Comparison of ENCODE assay signal across 26 mouse cellular contexts in genomic region chr4:89348842-89349241, GRCm38 (mm10). TPM values are rescaled to one million over a fixed set of nuclear protein-coding genes. Genes with fewer than 3 reads are reported as not detected.
DNase-seq lines count a peak whose midpoint lies in the region; ATAC-seq and TF ChIP-seq lines count a peak whose summit lies in the region.
"Had no signal": no experiment of that assay in that cellular context is flagged by ENCODE, and none has a peak within 500 bp of the region (broad histone marks: within the 10 kb centered on the region; RNA-seq: fewer than 3 reads in every experiment).

No protein-coding gene starts in this region.

- WGBS in kidney, embryonic 14.5 days = 63% methylated on average over 5 of the region's 5 CpGs
- 49% methylated on average over 5 of the region's 5 CpGs for WGBS in kidney, embryonic 16.5 days
- WGBS in hindbrain, embryonic 14.5 days = 69% methylated on average over 5 of the region's 5 CpGs

- no peaks in the 10 kb centered on the region for H3K9me3 ChIP-seq in kidney, embryonic 14.5 days (ENCODE audit: control insufficient read depth, low read length)
- H3K9me3 ChIP-seq in kidney, embryonic 16.5 days (ENCODE audit: low read length) = no peaks in the 10 kb centered on the region
- no peaks in the 10 kb centered on the region for H3K9me3 ChIP-seq in hindbrain, embryonic 14.5 days (ENCODE audit: control insufficient read depth, low read length)
- H3K9me3 ChIP-seq: heart, embryonic 12.5 days; liver, embryonic 13.5 days had no signal

- H3K27ac ChIP-seq in kidney, embryonic 14.5 days (ENCODE audit: low read depth, low read length) = no peak overlapping the region
- H3K27ac ChIP-seq in kidney, embryonic 16.5 days (ENCODE audit: low read length) = no peak overlapping the region
- no peak overlapping the region for H3K27ac ChIP-seq in hindbrain, embryonic 14.5 days
- no peak overlapping the region for H3K27ac ChIP-seq in gastrocnemius, adult 2 months
- H3K27ac ChIP-seq: liver, embryonic 13.5 days had no signal

- H3K27me3 ChIP-seq in kidney, embryonic 14.5 days (ENCODE audit: control insufficient read depth, insufficient read depth, low read length) = no peaks in the 10 kb centered on the region
- H3K27me3 ChIP-seq in kidney, embryonic 16.5 days (ENCODE audit: insufficient read depth, low read length) = no peaks in the 10 kb centered on the region
- H3K27me3 ChIP-seq in hindbrain, embryonic 14.5 days (ENCODE audit: control insufficient read depth, insufficient read depth, low read length) = no peaks in the 10 kb centered on the region
- H3K27me3 ChIP-seq: heart, embryonic 12.5 days; liver, embryonic 13.5 days had no signal

- H3K4me2 ChIP-seq in kidney, embryonic 14.5 days (replicated peaks; ENCODE audit: low read depth, low read length) = no peak overlapping the region
- no peak overlapping the region for H3K4me2 ChIP-seq in kidney, embryonic 16.5 days (replicated peaks; ENCODE audit: low read depth, low read length)
- no peak overlapping the region for H3K4me2 ChIP-seq in hindbrain, embryonic 14.5 days (replicated peaks)
- H3K4me2 ChIP-seq: heart, embryonic 12.5 days; liver, embryonic 13.5 days; lung, embryonic 14.5 days; midbrain, embryonic 11.5 days had no signal

- peak; percentile 59 for DNase-seq in kidney, adult 11 months
- DNase-seq in 3T3-L1 (ENCODE audit: low read depth, low spot score) = peak; percentile 89
- peak; percentile 12 for DNase-seq in lung, postnatal 25 days (ENCODE audit: low spot score)
- no peak for DNase-seq in hindbrain, embryonic 14.5 days (ENCODE audit: low spot score)
- no peak for DNase-seq in gastrocnemius, adult 2 months
- DNase-seq: adrenal gland, postnatal 25 days; cerebellum, adult 8-10 months; gastrocnemius, postnatal 10 days; heart, postnatal 10 days; layer of hippocampus, adult 9-11 months; liver, embryonic 13.5 days; lung, embryonic 14.5 days; thymus, postnatal 36 days had no signal

- no peak for ATAC-seq in kidney, embryonic 14.5 days (ENCODE audit: low FRiP score, low TSS enrichment)
- ATAC-seq in kidney, embryonic 16.5 days (ENCODE audit: low FRiP score, low TSS enrichment) = 0 out of 2 replicates have a peak, but pooled peaks have one; percentile 15
- ATAC-seq in hindbrain, embryonic 14.5 days (ENCODE audit: low FRiP score) = no peak
- ATAC-seq: forebrain, embryonic 14.5 days had no signal

- no peaks in the 10 kb centered on the region for H3K36me3 ChIP-seq in kidney, embryonic 14.5 days (ENCODE audit: control insufficient read depth, insufficient read depth, low read length)
- H3K36me3 ChIP-seq in kidney, embryonic 16.5 days (ENCODE audit: insufficient read depth, low read length) = no peaks in the 10 kb centered on the region
- H3K36me3 ChIP-seq in hindbrain, embryonic 14.5 days (replicated peaks; ENCODE audit: control insufficient read depth, insufficient read depth) = no peaks in the 10 kb centered on the region
- H3K36me3 ChIP-seq: G1E; heart, embryonic 12.5 days; liver, embryonic 13.5 days had no signal

- no peak overlapping the region for H3K4me3 ChIP-seq in kidney, embryonic 14.5 days (ENCODE audit: low read length)
- no peak overlapping the region for H3K4me3 ChIP-seq in kidney, embryonic 16.5 days (ENCODE audit: low read length)
- no peak overlapping the region for H3K4me3 ChIP-seq in hindbrain, embryonic 14.5 days (replicated peaks; ENCODE audit: low read length)
- H3K4me3 ChIP-seq in gastrocnemius, adult 2 months = no peak overlapping the region
- H3K4me3 ChIP-seq: heart, embryonic 12.5 days; liver, embryonic 13.5 days had no signal

- no peaks in the 10 kb centered on the region for H3K4me1 ChIP-seq in kidney, embryonic 14.5 days (ENCODE audit: control insufficient read depth, insufficient read depth, low read length)
- peaks cover 3% of the 10 kb centered on the region; the same call in 1 of the 2 replicates for H3K4me1 ChIP-seq in kidney, embryonic 16.5 days (ENCODE audit: insufficient read depth, low read length)
- H3K4me1 ChIP-seq in hindbrain, embryonic 14.5 days (replicated peaks; ENCODE audit: control insufficient read depth, insufficient read depth, low read length) = no peaks in the 10 kb centered on the region
- H3K4me1 ChIP-seq: liver, embryonic 13.5 days had no signal

- no peak for TF ChIP-seq CTCF in gastrocnemius, adult 2 months (IDR thresholded peaks at IDR 0.05)

- no peak overlapping the region for H3K9ac ChIP-seq in kidney, embryonic 14.5 days (ENCODE audit: low read depth, low read length)
- no peak overlapping the region for H3K9ac ChIP-seq in kidney, embryonic 16.5 days (replicated peaks; ENCODE audit: low read length)
- H3K9ac ChIP-seq in hindbrain, embryonic 14.5 days = no peak overlapping the region
- H3K9ac ChIP-seq: heart, embryonic 12.5 days; liver, embryonic 13.5 days; lung, embryonic 14.5 days had no signal

- intact Hi-C loops in gastrocnemius, adult 2 months (cut with DNase I) = no loop called here

RNA-seq across cellular contexts. Expression of gene Cdkn2b, which starts 38.0 kb away (rescaled TPM):
- 0.55 and 1.2 TPM in 2 replicates for polyA plus RNA-seq in kidney, embryonic 14.5 days (2014; fragmentation: Nextera tagmentation; extraction: Ambion mirVana)
- polyA plus RNA-seq in kidney, embryonic 16.5 days (2015; fragmentation: Nextera tagmentation; extraction: Ambion mirVana) = 0.99 and 1.3 TPM in 2 replicates
- 1.3 and 1.4 TPM in 2 replicates for polyA plus RNA-seq in hindbrain, embryonic 14.5 days (2014; fragmentation: Nextera tagmentation; extraction: Ambion mirVana)
- total RNA-seq in gastrocnemius, adult 2 months (2021) = under 1 TPM; 0.74 to 0.92 TPM
- total RNA-seq: granulocyte monocyte progenitor cell, adult 5-6 weeks; megakaryocyte progenitor cell, adult 5-6 weeks had no signal
- polyA plus RNA-seq: G1E; midbrain, embryonic 11.5 days had no signal

RNA-seq across cellular contexts. Expression of gene Cdkn2a, which starts 54.4 kb away (rescaled TPM):
- not detected in 2 replicates for polyA plus RNA-seq in kidney, embryonic 14.5 days (2014; fragmentation: Nextera tagmentation; extraction: Ambion mirVana)
- polyA plus RNA-seq in kidney, embryonic 16.5 days (2015; fragmentation: Nextera tagmentation; extraction: Ambion mirVana) = not detected in 2 replicates
- polyA plus RNA-seq in hindbrain, embryonic 14.5 days (2014; fragmentation: Nextera tagmentation; extraction: Ambion mirVana) = not detected in 2 replicates
- not detected for total RNA-seq in gastrocnemius, adult 2 months (2021)
- total RNA-seq: G1E; granulocyte monocyte progenitor cell, adult 5-6 weeks; megakaryocyte progenitor cell, adult 5-6 weeks; midbrain, postnatal 0 days had no signal
- polyA plus RNA-seq: embryonic facial prominence, embryonic 14.5 days; forebrain, embryonic 14.5 days; G1E; heart, embryonic 12.5 days; hindbrain, embryonic 11.5 days; liver, embryonic 13.5 days; lung, embryonic 14.5 days; midbrain, embryonic 11.5 days; midbrain, postnatal 0 days; neural tube, embryonic 14.5 days; stomach, embryonic 14.5 days had no signal

Comparison
In these comparisons a context has a peak if more than half of its experiments do, and no peak if none do; other contexts are left out.
1. DNase-seq: peak in kidney, adult 11 months (single experiment), 3T3-L1 (single experiment) and lung, postnatal 25 days (single experiment); none in hindbrain, embryonic 14.5 days (single experiment) and gastrocnemius, adult 2 months (single experiment).